Mouse (Mus musculus): ENCODE results near the gene Apoa1.

DNA sequence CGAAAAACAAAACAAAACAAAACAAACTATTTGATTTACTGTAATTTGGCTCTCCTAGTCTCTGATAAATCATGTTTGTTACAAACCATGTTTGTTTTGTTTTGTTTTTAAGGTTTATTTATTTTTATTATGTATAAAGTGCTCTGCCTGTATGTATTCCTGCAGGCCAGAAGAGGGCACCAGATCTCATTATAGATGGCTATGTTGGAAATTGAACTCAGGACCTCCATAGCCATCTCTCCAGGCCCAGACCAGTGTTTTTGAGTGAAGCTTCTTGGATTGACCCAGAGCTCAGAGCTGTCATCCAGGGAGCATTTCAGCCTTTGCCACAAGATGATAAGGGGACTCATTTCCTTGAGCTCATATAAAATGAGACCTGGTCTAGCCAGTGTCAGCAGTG, 42.0 kb upstream of the Apoa1 start:
- no peak for TF ChIP-seq MAFK (IDR thresholded peaks at IDR 0.05; ENCODE audit: insufficient read depth, low read depth, low read length)
- no peak for TF ChIP-seq ZC3H11A (IDR thresholded peaks at IDR 0.05; ENCODE audit: borderline replicate concordance, low read depth, low read length)

All from ES-E14 (cell line).